Mouse (Mus musculus) Patski (cell line): ENCODE measurements at regions not wholly inside any gene's neighbourhood (a gene's known extent, or its start where the extent isn't known, plus 50 kb on each side); places are given as distances from the start of the nearest gene placed in this dataset.

Experiments
- ATAC-seq: fragments of 100-300 bp; one replicate; pipeline ENCODE4 v1.8.0; 2021
- CTCF ChIA-PET: fragments of 350-600 bp; sonication (Branson Sonifier 250); formaldehyde crosslinking; loops from one replicate; lab custom pipeline; 2022; ENCODE audit warnings: inconsistent platforms; lab: Charles Lee
- POLR2A ChIA-PET: fragments of 350-600 bp; sonication (Branson Sonifier 250); formaldehyde crosslinking; loops from one replicate; lab custom pipeline; 2022; ENCODE audit warnings: antibody characterized with exemption, inconsistent platforms; lab: Charles Lee
- DNase-seq: peaks from one replicate; pipeline ENCODE4 v3.0.0-alpha.2; 2011; ENCODE audit warnings: low read depth, low spot score
- H3K27me3 ChIP-seq: fragments of 371-371 bp; one replicate; pipeline ENCODE4 v1.5.1; 2021
- CTCF ChIP-seq: fragments of 100-300 bp; IDR thresholded peaks from one replicate; pipeline ENCODE4 v1.5.1; 2021
- in situ Hi-C: fragments of 300-500 bp; cut with MboI; formaldehyde crosslinking; loops from 3 replicates; pipeline ENCODE4 v1.11.1; 2018; ENCODE audit warnings: low pct_unique_long_range_greater_than_20kb, mixed read lengths

GRCm38 (mm10) chr1:61143754-61144066 lies 166.0 kb downstream of the Icos start:
- CTCF ChIA-PET = interaction anchor here (1.1 to 1.5 kb wide), 2 partner anchors 9 to 19 kb away, joined by 3 read pairs; no protein-coding TSS in a partner anchor
- ATAC-seq (no peak), DNase-seq (no peak)
- POLR2A ChIA-PET = interaction anchor here (0.9 kb wide), 1 partner anchor 19 kb away, joined by 3 read pairs; no protein-coding TSS in a partner anchor
- in situ Hi-C loops = no loop called here
- no peak for TF ChIP-seq CTCF
- no peaks in the 10 kb centered on the region for H3K27me3 ChIP-seq

- DNase-seq = no peak
- ChIA-PET POLR2A (no interaction called here), CTCF (interaction anchor here (0.9 to 1.2 kb wide), 2 partner anchors 8 to 9 kb away, joined by 3 read pairs; no protein-coding TSS in a partner anchor)
- in situ Hi-C loops = no loop called here
- ATAC-seq = no peak
- peaks cover 5% of the 10 kb centered on the region for H3K27me3 ChIP-seq
- TF ChIP-seq CTCF = no peak
Observed at GRCm38 (mm10) chr1:61145013-61145412, 167.3 kb downstream of the Icos start.

GRCm38 (mm10) chr1:61145572-61145971 lies 167.8 kb downstream of the Icos start:
- ChIA-PET CTCF (interaction anchor here (1.2 kb wide), 1 partner anchor 9 kb away, joined by 3 read pairs; no protein-coding TSS in a partner anchor), POLR2A (no interaction called here)
- in situ Hi-C loops = no loop called here
- no peak for ATAC-seq
- no peak for TF ChIP-seq CTCF
- no peak for DNase-seq
- H3K27me3 ChIP-seq = peaks cover 8% of the 10 kb centered on the region

GRCm38 (mm10) chr1:61146222-61146723 lies 168.5 kb downstream of the Icos start:
- ChIA-PET CTCF (no interaction called here), POLR2A (no interaction called here)
- peaks cover 13% of the 10 kb centered on the region for H3K27me3 ChIP-seq
- no peak for ATAC-seq
- TF ChIP-seq CTCF = no peak
- DNase-seq = no peak
- in situ Hi-C loops = no loop called here

DNA sequence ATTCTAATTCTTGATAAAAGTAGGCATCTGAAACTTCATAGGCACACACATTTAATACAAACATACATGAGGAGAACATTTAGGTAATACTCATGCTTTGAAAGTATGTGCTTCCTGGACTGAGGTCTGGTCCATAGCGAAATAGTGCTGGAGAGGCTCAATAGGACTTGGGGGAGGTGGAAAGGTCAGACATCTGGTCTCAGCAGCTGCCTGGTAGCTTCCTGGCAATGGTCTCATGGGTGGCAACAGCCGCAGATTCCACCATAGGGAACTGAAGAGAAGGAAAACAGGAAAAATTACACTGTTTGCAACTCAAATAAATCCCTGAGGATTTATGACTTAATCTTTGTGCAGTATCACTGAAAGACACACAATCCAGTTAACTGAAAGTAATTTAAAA lies 174.0 kb downstream of the Icos start:
- no peak for TF ChIP-seq CTCF
- in situ Hi-C loops = no loop called here
- ATAC-seq (no peak), DNase-seq (no peak)
- H3K27me3 ChIP-seq = peaks cover 34% of the 10 kb centered on the region
- CTCF ChIA-PET = interaction anchor here (1.0 kb wide), 1 partner anchor 13 kb away, joined by 3 read pairs; no protein-coding TSS in a partner anchor
- POLR2A ChIA-PET = no interaction called here

DNA sequence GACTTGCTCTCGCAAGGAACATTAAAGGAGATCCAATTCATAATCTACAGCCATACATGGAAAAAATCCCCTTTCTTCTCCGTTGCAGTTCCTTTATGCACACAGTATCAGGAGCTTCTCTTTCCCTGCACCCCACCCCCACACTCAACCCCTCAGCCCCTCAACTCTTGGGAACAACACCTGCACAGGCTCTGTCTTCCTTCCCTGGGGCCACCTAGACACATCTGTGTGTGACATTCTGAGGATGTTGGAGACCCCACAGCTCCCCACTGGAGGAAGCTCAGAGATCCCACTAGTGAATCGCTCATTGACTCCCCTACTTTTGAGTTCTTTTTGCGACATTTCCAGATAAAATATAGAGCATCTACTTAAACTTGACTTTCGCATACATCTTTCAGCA lies 174.4 kb downstream of the Icos start:
- no peak for ATAC-seq
- in situ Hi-C loops = no loop called here
- ChIA-PET CTCF (no interaction called here), POLR2A (no interaction called here)
- no peak for TF ChIP-seq CTCF
- DNase-seq = no peak
- H3K27me3 ChIP-seq = peaks cover 34% of the 10 kb centered on the region

DNA sequence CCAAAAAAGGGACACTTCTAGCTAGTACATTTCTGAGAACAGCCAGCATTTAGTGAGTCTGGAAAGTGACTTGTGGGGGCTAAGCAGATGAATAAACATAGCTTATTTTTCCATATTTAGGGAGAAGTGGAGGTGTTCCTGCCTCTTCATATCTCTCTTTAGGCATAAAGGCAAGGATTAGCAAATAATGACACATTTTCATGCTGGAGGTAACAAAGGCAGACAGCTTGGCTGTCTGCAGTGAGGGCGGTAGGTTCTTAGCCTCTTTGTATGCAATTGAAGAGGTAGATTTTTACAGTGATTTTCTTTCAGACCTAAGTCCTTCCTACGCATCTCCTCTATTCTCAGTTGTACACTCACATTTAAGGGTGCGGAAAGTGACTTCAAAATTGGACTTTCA lies 176.5 kb downstream of the Icos start:
- no peak for TF ChIP-seq CTCF

GRCm38 (mm10) chr1:61157271-61157670 lies 179.5 kb downstream of the Icos start:
- CTCF ChIA-PET = no interaction called here
- POLR2A ChIA-PET = no interaction called here
- no peak for ATAC-seq
- in situ Hi-C loops = no loop called here
- H3K27me3 ChIP-seq = peaks cover 24% of the 10 kb centered on the region
- no peak for DNase-seq
- no peak for TF ChIP-seq CTCF

More for the DNA sequence above, 176.5 kb downstream of the Icos start:
- no peak for DNase-seq
- in situ Hi-C loops = no loop called here
- peaks cover 30% of the 10 kb centered on the region for H3K27me3 ChIP-seq
- CTCF ChIA-PET = interaction anchor here (1.1 to 1.4 kb wide), 2 partner anchors 9 to 32 kb away, joined by 3 read pairs; no protein-coding TSS in a partner anchor
- ATAC-seq = no peak
- POLR2A ChIA-PET = no interaction called here

- no peak for DNase-seq
- TF ChIP-seq CTCF = no peak
- H3K27me3 ChIP-seq = peaks cover 27% of the 10 kb centered on the region
- in situ Hi-C loops = no loop called here
- ATAC-seq = no peak
- ChIA-PET POLR2A (no interaction called here), CTCF (no interaction called here)
Observed at GRCm38 (mm10) chr1:61160505-61160904, 182.8 kb downstream of the Icos start.

DNA sequence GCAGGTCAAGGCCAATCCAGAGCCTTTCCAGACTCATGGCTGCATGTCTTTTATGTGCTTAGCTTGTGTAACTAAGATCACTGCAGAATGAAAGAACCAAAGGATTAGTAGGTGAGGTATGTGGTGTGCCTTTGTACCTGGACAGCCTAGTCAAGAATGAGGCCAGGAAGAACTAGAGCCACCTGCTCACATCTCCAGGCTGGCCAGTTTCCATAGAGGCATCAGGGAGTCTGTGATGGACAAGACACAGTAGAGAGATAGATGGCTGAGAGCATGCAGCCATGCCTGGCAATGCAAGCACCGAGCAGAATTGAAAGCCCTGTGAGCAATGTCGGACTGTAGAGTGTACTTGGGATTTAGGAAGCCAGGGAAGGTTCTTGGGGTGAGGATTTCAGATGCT lies 186.5 kb downstream of the Icos start:
- in situ Hi-C loops = no loop called here
- no peak for TF ChIP-seq CTCF
- DNase-seq (no peak), ATAC-seq (no peak)
- H3K27me3 ChIP-seq = peaks cover 27% of the 10 kb centered on the region
- ChIA-PET CTCF (no interaction called here), POLR2A (no interaction called here)

GRCm38 (mm10) chr1:61171941-61172340 lies 194.2 kb downstream of the Icos start:
- ATAC-seq (no peak), DNase-seq (no peak)
- in situ Hi-C loops = no loop called here
- CTCF ChIA-PET = interaction anchor here (0.7 kb wide), 1 partner anchor 848 kb away, joined by 3 read pairs; no protein-coding TSS in a partner anchor
- POLR2A ChIA-PET = no interaction called here
- no peak for TF ChIP-seq CTCF
- no peaks in the 10 kb centered on the region for H3K27me3 ChIP-seq

DNA sequence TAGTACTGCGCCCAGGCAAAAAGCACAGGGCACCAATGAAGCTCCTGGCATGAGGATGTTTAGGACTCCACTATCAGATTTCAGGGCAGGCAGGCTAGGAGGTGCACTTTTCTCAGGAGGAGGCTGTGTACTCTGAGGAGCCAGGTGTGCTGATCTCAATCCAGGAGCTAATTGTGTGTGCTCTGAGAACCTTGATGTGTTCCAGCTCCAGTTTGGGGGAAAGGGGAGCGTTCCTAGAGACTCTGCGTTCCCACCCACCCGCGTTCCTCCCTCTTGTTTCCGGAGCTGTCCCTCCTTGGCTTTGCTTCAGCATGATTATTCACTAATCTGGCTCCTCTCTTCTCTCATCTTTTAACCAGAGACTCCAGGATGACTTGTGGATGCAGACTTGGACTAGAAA lies 195.2 kb downstream of the Icos start:
- in situ Hi-C loops = no loop called here
- no peaks in the 10 kb centered on the region for H3K27me3 ChIP-seq
- CTCF ChIA-PET = no interaction called here
- no peak for TF ChIP-seq CTCF
- no peak for ATAC-seq
- no peak for DNase-seq
- POLR2A ChIA-PET = no interaction called here
